Mouse (Mus musculus) left cerebral cortex, postnatal 36 days (tissue): ENCODE results near the gene 4930407I10Rik. TPM values are rescaled to one million over a fixed set of nuclear protein-coding genes. Genes with fewer than 3 reads are reported as not detected.

ENCODE experiments used
- DNase-seq, 2 experiments: peaks; one replicate each; pipeline ENCODE4 v3.0.0; 2021 to 2022; ENCODE audit warnings: low spot score in 2 of 2, mixed read lengths in 1 of 2
- intact Hi-C: fragments of 180-260 bp; cut with DNase I; formaldehyde crosslinking; loops from one replicate; pipeline ENCODE4 v1.15.1; 2025
- total RNA-seq, 2 experiments: library from RNA; stranded (reverse); gene quantifications; 2 replicates each; pipeline ENCODE4 v1.2.3; 2021

4930407I10Rik gene
- total RNA-seq, 2 experiments from 2014 or later, result not detected

DNA sequence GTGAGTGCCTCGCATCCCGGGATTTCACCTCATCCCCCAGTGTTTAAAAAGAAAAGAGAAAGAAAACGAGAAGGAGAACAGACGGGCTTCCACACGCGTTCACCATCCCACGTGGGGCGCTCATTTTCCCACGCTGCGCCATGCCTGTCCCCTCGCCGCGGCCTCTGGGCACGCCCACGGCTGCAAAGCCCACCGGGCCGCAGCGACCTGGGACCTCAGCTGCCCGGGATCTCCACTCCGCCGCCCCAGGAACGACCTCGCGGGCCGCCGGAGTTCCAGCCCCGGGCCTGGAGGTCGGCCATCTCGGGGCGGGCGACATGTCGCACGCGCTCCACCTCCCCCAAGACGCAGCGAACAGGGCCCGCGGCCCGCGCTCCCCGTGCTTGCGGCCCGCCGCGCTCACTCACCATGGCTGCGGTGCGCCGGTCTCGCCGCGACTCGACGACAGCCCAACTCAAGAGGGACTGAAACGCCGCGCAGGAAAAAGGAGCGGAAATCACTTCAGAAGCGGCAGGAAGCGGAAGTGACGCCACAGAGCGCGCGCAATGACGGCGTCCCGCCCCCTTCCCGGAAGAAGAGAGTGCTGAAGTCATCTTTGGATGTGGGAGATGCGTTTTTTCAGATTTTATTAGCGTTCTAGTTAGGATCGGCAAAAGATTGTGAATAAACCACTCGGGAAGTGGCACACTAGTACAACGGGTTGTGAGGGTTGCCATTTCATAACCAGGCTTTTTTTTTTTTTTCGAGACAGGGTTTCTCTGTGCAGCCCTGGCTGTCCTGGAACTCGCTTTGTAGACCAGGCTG is 11.7 kb upstream of the 4930407I10Rik start, which contains the start of gene Snu13:
TSS of gene Snu13 (minus strand) at position 519 of the 804 bp plus-strand sequence.
- DNase-seq, result peak; percentile 92 to 93
- intact Hi-C loops, result no loop called here

- intact Hi-C loops, result no loop called here
- DNase-seq, result no peak
Measured at GRCm38 (mm10) chr15:82052544-82052943, 6.4 kb upstream of the 4930407I10Rik start.

- DNase-seq, result no peak
- intact Hi-C loops, result loop anchor here (2.0 kb wide), 1 partner anchor 173 kb away; no protein-coding TSS in a partner anchor
Measured at GRCm38 (mm10) chr15:82063909-82064308, 5.0 kb downstream of the 4930407I10Rik start.

DNA sequence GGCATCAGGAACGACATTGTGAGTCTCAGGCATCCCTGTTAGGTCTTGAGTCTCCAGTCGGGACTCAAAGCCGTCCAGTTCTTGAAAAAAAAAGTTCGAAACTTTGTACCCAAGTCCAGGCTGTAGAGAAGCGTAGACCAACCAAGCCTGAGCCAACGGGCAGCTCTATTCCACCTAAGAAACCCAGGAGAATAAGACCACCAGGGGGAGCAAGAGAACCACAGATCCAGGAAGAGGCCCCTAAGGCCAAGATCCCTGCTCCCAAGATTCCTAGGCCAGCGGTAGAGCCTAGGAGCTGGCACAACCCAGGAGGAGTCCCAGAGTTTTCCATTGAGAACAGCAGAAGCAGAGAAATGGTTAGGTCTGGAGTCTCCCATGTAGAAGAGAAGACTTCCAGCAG is 6.6 kb downstream of the 4930407I10Rik start:
- intact Hi-C loops, result loop anchor here (2.0 to 5.0 kb wide), 3 partner anchors 42 to 171 kb away; no protein-coding TSS in a partner anchor
- DNase-seq, result peak; percentile 37 to 72

DNA sequence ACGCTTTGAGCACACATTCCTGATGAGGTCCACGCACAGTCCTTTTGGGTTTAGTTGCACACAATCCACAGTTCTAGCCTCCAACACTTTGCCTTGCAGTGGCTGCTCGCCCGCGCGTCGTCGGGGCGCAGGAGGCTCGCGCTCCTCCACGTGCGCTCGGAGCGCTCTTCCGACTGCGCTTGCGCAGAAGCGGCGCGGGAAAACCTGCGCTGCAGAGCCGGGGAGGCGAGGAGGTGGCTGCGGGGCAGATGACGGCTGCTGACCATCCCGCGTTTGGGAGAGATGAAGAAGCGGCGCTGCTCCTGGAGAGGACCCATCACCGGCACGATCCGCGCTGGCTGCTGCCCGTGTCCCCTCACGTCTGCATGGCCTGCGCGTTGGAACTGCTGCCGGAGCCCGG is 10.9 kb downstream of the 4930407I10Rik start, which contains the start of gene Mei1:
TSS of gene Mei1 (plus strand) at position 99 of the 400 bp plus-strand sequence.
- peak in 1 of 2 experiments; percentile 27 for DNase-seq

GRCm38 (mm10) chr15:82071816-82072469 is 13.0 kb downstream of the 4930407I10Rik start:
- DNase-seq, result peak in 1 of 2 experiments; percentile 30
- intact Hi-C loops, result no loop called here

More for the DNA sequence above, 10.9 kb downstream of the 4930407I10Rik start, which contains the start of gene Mei1:
- intact Hi-C loops, result loop anchor here (5.0 kb wide), 2 partner anchors 37 to 67 kb away; no protein-coding TSS in a partner anchor

DNA sequence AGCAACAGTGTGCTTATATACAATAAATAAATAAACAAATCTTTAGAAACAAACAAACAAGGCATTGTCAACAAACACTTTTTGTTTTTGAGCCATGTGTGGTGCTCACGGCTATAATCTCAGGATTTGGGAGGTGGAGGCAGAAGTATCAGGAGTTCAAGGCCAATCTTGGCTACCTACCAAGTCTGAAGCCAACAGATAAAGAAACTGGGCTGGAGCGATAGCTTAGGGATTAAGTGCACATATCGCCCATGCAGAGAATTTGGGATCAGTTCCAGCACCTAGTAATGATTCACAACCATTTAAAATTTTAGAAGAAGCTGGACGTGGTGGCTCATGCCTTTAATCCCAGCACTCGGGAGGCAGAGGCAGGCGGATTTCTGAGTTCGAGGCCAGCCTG is 14.5 kb downstream of the 4930407I10Rik start:
- intact Hi-C loops, result no loop called here
- DNase-seq, result no peak

DNA sequence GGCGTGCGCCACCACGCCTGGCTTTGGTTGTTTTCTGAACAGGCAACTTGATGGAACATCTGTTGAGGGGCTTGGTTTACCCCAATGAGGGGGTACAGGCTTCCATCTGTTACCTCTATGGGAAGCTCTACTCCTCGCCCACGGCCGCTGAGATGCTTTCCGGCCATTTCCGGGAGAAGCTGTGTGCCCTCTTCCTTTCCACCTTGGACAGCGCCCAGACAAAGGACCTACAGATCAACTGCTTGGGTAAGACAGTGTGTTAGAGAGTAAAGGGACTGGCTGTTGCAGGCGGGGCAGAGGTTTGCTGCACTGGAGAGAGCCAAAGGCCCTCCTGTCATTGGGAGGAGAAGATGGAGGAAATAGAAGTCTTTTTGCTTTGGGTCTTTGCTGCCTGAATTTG is 20.9 kb downstream of the 4930407I10Rik start:
- no peak for DNase-seq
- intact Hi-C loops, result loop anchor here (5.0 kb wide), 1 partner anchor 157 kb away; no protein-coding TSS in a partner anchor

DNA sequence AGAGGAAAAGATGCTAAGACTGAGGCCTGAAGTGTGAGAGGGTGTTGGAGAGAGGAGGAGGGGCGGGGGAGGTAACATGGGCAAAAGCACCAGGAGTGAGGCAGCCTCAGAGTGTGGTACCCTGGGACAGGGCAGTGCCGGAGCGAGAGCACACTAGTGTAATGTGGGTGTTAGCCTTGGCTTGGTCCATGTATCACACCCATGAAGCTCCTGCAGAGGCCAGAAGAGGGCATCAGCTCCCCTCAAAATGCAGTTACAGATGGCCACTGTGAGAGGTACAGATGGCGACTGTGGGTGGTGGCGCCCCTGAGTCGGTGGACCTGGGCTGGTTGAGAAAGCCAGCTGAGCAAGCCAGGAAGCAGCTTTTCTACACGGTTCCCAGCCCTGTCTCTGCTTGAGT is 22.2 kb downstream of the 4930407I10Rik start:
- intact Hi-C loops, result loop anchor here (5.0 kb wide), 1 partner anchor 156 kb away; no protein-coding TSS in a partner anchor
- peak; percentile 66 to 73 for DNase-seq

DNA sequence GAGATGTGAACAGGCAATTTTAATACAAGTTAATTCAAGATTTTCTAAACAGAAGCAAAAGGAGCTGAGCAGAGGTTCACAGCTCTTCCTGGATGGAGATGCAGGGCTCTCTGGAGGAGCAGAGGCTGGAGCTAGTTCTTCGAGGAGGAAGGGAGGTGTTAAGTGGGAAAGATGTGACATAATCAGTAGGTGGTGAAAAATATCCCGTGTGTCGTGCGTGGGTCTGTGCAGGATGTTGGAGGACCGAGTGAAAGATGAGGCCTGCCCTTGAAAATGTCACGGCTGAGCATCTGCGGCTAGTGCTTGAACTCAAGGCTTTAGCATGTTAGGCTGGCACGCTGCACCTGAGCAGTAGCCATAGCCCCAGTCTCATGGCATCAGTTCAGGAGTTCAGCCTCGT is 26.7 kb downstream of the 4930407I10Rik start:
- peak in 1 of 2 experiments; percentile 53 for DNase-seq
- intact Hi-C loops, result loop anchor here (5.0 kb wide), 1 partner anchor 52 kb away; no protein-coding TSS in a partner anchor

DNA sequence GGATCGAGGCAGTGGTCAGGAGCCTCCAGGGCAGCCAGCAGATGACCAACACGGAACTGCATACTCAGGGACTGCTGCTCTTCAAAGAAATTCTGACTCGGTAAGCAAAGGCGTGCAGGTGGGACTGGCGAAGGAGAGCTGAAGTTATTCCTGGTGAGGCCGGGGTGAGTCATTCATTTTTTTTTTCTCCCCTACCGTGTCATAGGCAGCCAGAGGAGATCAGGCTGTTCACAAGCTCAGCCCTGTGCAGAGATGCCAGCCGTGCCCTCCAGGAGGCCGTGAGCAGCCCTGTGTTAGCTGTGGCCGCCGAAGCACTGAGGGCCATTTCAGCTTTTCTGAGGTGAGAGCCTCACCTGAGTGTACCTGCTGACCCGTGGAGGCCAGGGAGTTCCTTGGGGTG is 27.2 kb downstream of the 4930407I10Rik start:
- intact Hi-C loops, result loop anchor here (5.0 kb wide), 1 partner anchor 51 kb away; no protein-coding TSS in a partner anchor

DNA sequence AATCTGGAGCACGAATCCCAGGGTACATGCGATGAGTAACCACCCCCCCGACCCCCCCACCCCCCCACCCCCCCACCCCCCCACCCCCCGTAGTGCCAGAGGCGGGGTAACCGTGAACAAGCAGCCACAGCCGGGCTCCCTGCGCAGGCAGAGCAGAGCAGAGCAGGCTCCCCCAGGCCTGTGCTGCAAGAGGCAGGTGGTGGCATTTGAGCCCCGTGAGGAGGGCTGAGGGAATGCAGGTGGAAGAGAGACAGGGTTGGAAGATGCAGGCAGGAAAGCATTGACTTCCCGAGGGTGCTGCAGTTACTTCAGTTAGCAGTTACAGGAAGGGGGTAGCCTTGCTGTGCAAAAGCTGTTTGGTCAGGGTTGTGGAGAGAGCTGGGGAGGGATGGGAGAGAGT is 28.3 kb downstream of the 4930407I10Rik start:
- peak in 1 of 2 experiments; percentile 46 for DNase-seq
- intact Hi-C loops, result loop anchor here (5.0 kb wide), 1 partner anchor 50 kb away; no protein-coding TSS in a partner anchor

More for the DNA sequence above, 27.2 kb downstream of the 4930407I10Rik start:
- peak; percentile 50 to 52 for DNase-seq

DNA sequence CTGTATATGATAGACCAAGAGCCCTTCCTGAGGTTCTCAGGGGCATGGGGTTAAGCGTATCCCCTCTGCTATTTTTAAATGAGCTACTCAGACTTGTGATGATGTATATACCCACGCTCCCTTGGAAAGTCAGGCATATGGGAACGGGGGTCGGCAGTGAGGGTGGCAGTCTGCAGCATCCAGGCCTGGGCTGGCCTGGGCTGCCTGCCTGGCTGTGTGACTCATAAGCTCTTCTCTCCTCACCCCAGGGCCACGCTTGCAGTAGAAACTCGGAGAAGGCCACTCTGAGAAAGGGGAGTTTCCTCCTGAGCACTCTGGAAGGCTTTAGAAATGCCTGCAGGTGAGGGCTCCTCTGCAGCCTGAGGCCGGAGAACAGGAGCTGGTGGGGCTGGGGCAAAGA is 32.1 kb downstream of the 4930407I10Rik start:
- DNase-seq, result peak in 1 of 2 experiments; percentile 27
- intact Hi-C loops, result no loop called here

- intact Hi-C loops, result loop anchor here (5.0 kb wide), 1 partner anchor 40 kb away; the partner anchor contains the start of gene Mei1
- peak; percentile 51 to 64 for DNase-seq
Measured at GRCm38 (mm10) chr15:82106953-82107555, 48.1 kb downstream of the 4930407I10Rik start.

Other genes with a start within 250 kb of the 4930407I10Rik start
- gene Tob2, start 200.4 kb upstream of the 4930407I10Rik start, total RNA-seq, result 10 to 100 TPM; 26.4 to 37.6 TPM
- gene Phf5a, start 187.2 kb upstream of the 4930407I10Rik start, total RNA-seq, result 10 to 100 TPM; 31.0 to 36.3 TPM
- 100 to 1,000 TPM; 425 to 455 TPM for gene Aco2, start 186.8 kb upstream of the 4930407I10Rik start, total RNA-seq
- 10 to 100 TPM; 46.7 to 58.5 TPM for gene Polr3h, start 132.9 kb upstream of the 4930407I10Rik start, total RNA-seq
- gene Csdc2, start 122.4 kb upstream of the 4930407I10Rik start, total RNA-seq, result 10 to 100 TPM; 83.6 to 86.1 TPM
- 100 to 1,000 TPM; 197 to 221 TPM for gene Pmm1, start 98.2 kb upstream of the 4930407I10Rik start, total RNA-seq
- gene 1700029P11Rik, start 78.6 kb upstream of the 4930407I10Rik start, total RNA-seq, result not detected
- gene Xrcc6, start 71.3 kb upstream of the 4930407I10Rik start, total RNA-seq, result 10 to 100 TPM; 19.1 to 33.7 TPM
- gene Desi1, start 25.3 kb upstream of the 4930407I10Rik start, total RNA-seq, result 100 to 1,000 TPM; 103 to 118 TPM
- gene Snu13, start 11.6 kb upstream of the 4930407I10Rik start, total RNA-seq, result 100 to 1,000 TPM; 102 to 107 TPM
- 1 to 10 TPM; 3.4 to 3.6 TPM for gene Mei1, start 10.8 kb downstream of the 4930407I10Rik start, total RNA-seq
- gene Ccdc134, start 68.8 kb downstream of the 4930407I10Rik start, total RNA-seq, result 10 to 100 TPM in 1 of 2 experiments, 1 to 10 TPM in 1; 9.5 to 14.2 TPM
- 100 to 1,000 TPM; 183 to 198 TPM for gene Srebf2, start 88.0 kb downstream of the 4930407I10Rik start, total RNA-seq
- 1 to 10 TPM; 3.6 to 4.7 TPM for gene Shisa8, start 153.7 kb downstream of the 4930407I10Rik start, total RNA-seq
- gene Tnfrsf13c, start 165.2 kb downstream of the 4930407I10Rik start, total RNA-seq, result 1 to 10 TPM in 1 of 2 experiments, under 1 TPM in 1; 0.22 to 1.1 TPM
- gene Cenpm, start 185.6 kb downstream of the 4930407I10Rik start, total RNA-seq, result 1 to 10 TPM; 3.1 to 4.1 TPM
- gene 1500009C09Rik, start 193.2 kb downstream of the 4930407I10Rik start, total RNA-seq, result 100 to 1,000 TPM in 1 of 2 experiments, 10 to 100 TPM in 1; 97.8 to 105 TPM
- gene Sept3, start 215.7 kb downstream of the 4930407I10Rik start, total RNA-seq, result 100 to 1,000 TPM; 503 to 533 TPM
- not detected for gene Wbp2nl, start 239.8 kb downstream of the 4930407I10Rik start, total RNA-seq